Mouse (Mus musculus) limb, embryonic 10.5 days (tissue): Measurements from ENCODE around the gene Rsg1. TPM values are rescaled to one million over a fixed set of nuclear protein-coding genes. Genes with fewer than 3 reads are reported as not detected.
A peak's percentile ranks its signal among the peaks of the same experiment; 100 is the strongest.

Source experiments
- DNase-seq: peaks from one replicate; pipeline ENCODE4 v3.0.0-alpha.2; 2017; ENCODE audit warnings: low spot score
- H3K27ac ChIP-seq: fragments of 300-500 bp; sonication (generic); 2 replicates; pipeline ENCODE4 v1.5.1; 2016; ENCODE audit warnings: mild to moderate bottlenecking
- H3K27me3 ChIP-seq: fragments of 300-500 bp; sonication (generic); 2 replicates; pipeline ENCODE4 v1.6.1; 2016; ENCODE audit warnings: low read depth, mild to moderate bottlenecking; ENCODE audit not compliant: poor library complexity, severe bottlenecking
- H3K36me3 ChIP-seq: fragments of 300-500 bp; sonication (generic); 2 replicates; pipeline ENCODE4 v1.6.1; 2016; ENCODE audit warnings: mild to moderate bottlenecking, moderate library complexity
- H3K4me1 ChIP-seq: fragments of 300-500 bp; sonication (generic); 2 replicates; pipeline ENCODE4 v1.6.1; 2016
- H3K4me3 ChIP-seq: fragments of 300-500 bp; sonication (generic); 2 replicates; pipeline ENCODE4 v1.5.1; 2016; ENCODE audit warnings: mild to moderate bottlenecking, moderate library complexity
- H3K9me3 ChIP-seq: fragments of 300-500 bp; sonication (generic); replicated peaks from 2 replicates; pipeline ENCODE4 v1.6.1; 2016; ENCODE audit warnings: mild to moderate bottlenecking
- WGBS: fragments of 180-500 bp; shearing (Covaris S2); methylation state at CpG from one replicate; pipeline ENCODE4 v1.1.7; 2016; 5-methylcytosine and 5-hydroxymethylcytosine counted together
- polyA plus RNA-seq: library from polyadenylated mRNA; unstranded; fragments of >200 nt; fragmentation: Nextera tagmentation; extraction: Ambion mirVana; gene quantifications from 2 replicates; pipeline ENCODE4 v1.2.1, GENCODE M21; 2016

The Rsg1 gene
- polyA plus RNA-seq, 1 experiment from 2014 or later: 8.4 TPM

- WGBS: 92% methylated on average over 20 of the region's 20 CpGs
- Histone ChIP-seq H3K9me3 (no peaks in the 10 kb centered on the region), H3K4me1 (peaks cover 4% of the 10 kb centered on the region), H3K27ac (no peak overlapping the region), H3K36me3 (peaks cover 22% of the 10 kb centered on the region), H3K4me3 (no peak overlapping the region), H3K27me3 (no peaks in the 10 kb centered on the region)
- no peak for DNase-seq
These were observed 5.9 kb downstream of the Rsg1 start for GRCm38 (mm10) chr4:141219583-141220213.

GRCm38 (mm10) chr4:141221848-141222247 is 8.1 kb downstream of the Rsg1 start:
- H3K27me3 ChIP-seq: no peaks in the 10 kb centered on the region
- no peak overlapping the region for H3K4me3 ChIP-seq
- H3K27ac ChIP-seq: no peak overlapping the region
- H3K36me3 ChIP-seq: peaks cover 22% of the 10 kb centered on the region
- no peaks in the 10 kb centered on the region for H3K9me3 ChIP-seq
- DNase-seq: no peak
- H3K4me1 ChIP-seq: 0 out of 2 replicates have a peak, but pooled peaks cover 2% of the 10 kb centered on the region
- WGBS: 71% methylated on average over 2 of the region's 2 CpGs

GRCm38 (mm10) chr4:141222752-141223151 is 9.0 kb downstream of the Rsg1 start:
- no peaks in the 10 kb centered on the region for H3K9me3 ChIP-seq
- H3K27ac ChIP-seq: no peak overlapping the region
- H3K36me3 ChIP-seq: peaks cover 22% of the 10 kb centered on the region
- H3K4me1 ChIP-seq: 0 out of 2 replicates have a peak, but pooled peaks cover 2% of the 10 kb centered on the region
- DNase-seq: no peak
- no peaks in the 10 kb centered on the region for H3K27me3 ChIP-seq
- WGBS: 90% methylated on average over 5 of the region's 5 CpGs
- no peak overlapping the region for H3K4me3 ChIP-seq

GRCm38 (mm10) chr4:141228687-141229086 is 14.9 kb downstream of the Rsg1 start:
- Histone ChIP-seq H3K36me3 (no peaks in the 10 kb centered on the region), H3K27me3 (0 out of 2 replicates have a peak, but pooled peaks cover 7% of the 10 kb centered on the region), H3K4me1 (peaks cover 4% of the 10 kb centered on the region; the same call in 1 of the 2 replicates), H3K4me3 (no peak overlapping the region), H3K27ac (no peak overlapping the region), H3K9me3 (no peaks in the 10 kb centered on the region)
- WGBS: 88% methylated on average over 7 of the region's 7 CpGs
- no peak for DNase-seq

- no peaks in the 10 kb centered on the region for H3K9me3 ChIP-seq
- no peak for DNase-seq
- H3K27me3 ChIP-seq: peaks cover 36% of the 10 kb centered on the region
- H3K36me3 ChIP-seq: no peaks in the 10 kb centered on the region
- peaks cover 4% of the 10 kb centered on the region; the same call in 1 of the 2 replicates for H3K4me1 ChIP-seq
- 92% methylated on average over 4 of the region's 4 CpGs for WGBS
- H3K4me3 ChIP-seq: no peak overlapping the region
- no peak overlapping the region for H3K27ac ChIP-seq
These were observed 19.4 kb downstream of the Rsg1 start for GRCm38 (mm10) chr4:141233196-141233595.

GRCm38 (mm10) chr4:141235537-141236111 is 21.9 kb downstream of the Rsg1 start:
- Histone ChIP-seq H3K36me3 (no peaks in the 10 kb centered on the region), H3K27me3 (peaks cover 60% of the 10 kb centered on the region), H3K9me3 (no peaks in the 10 kb centered on the region), H3K4me1 (peaks cover 21% of the 10 kb centered on the region), H3K4me3 (no peak overlapping the region), H3K27ac (no peak overlapping the region)
- WGBS: 68% methylated on average over 6 of the region's 6 CpGs
- no peak for DNase-seq

- peaks cover 73% of the 10 kb centered on the region for H3K27me3 ChIP-seq
- H3K27ac ChIP-seq: no peak overlapping the region
- 81% methylated on average over 3 of the region's 3 CpGs for WGBS
- H3K9me3 ChIP-seq: no peaks in the 10 kb centered on the region
- H3K36me3 ChIP-seq: no peaks in the 10 kb centered on the region
- no peak overlapping the region for H3K4me3 ChIP-seq
- H3K4me1 ChIP-seq: peaks cover 27% of the 10 kb centered on the region
- no peak for DNase-seq
These were observed 23.1 kb downstream of the Rsg1 start for GRCm38 (mm10) chr4:141236856-141237255.

GRCm38 (mm10) chr4:141238492-141239387 is 25.0 kb downstream of the Rsg1 start:
- H3K4me1 ChIP-seq: peaks cover 43% of the 10 kb centered on the region
- 4% methylated on average over 20 of the region's 20 CpGs for WGBS
- H3K27ac ChIP-seq: no peak overlapping the region
- peaks cover 84% of the 10 kb centered on the region for H3K27me3 ChIP-seq
- no peaks in the 10 kb centered on the region for H3K9me3 ChIP-seq
- peak overlapping the region; percentile 49 for H3K4me3 ChIP-seq
- no peak for DNase-seq
- no peaks in the 10 kb centered on the region for H3K36me3 ChIP-seq

GRCm38 (mm10) chr4:141239388-141240125 is 25.8 kb downstream of the Rsg1 start, which contains the start of gene Arhgef19:
Gene Arhgef19, plus strand, starts transcription at chr4:141239499.
- WGBS: under 1% methylated on average over 31 of the region's 31 CpGs
- Histone ChIP-seq H3K9me3 (no peaks in the 10 kb centered on the region), H3K4me3 (peak within 1 kb of the TSS; percentile 49), H3K27me3 (peaks cover 92% of the 10 kb centered on the region), H3K36me3 (no peaks in the 10 kb centered on the region), H3K4me1 (peaks cover 44% of the 10 kb centered on the region), H3K27ac (no peak within 1 kb of the TSS)
- DNase-seq: peak; percentile 88

- Histone ChIP-seq H3K27ac (no peak overlapping the region), H3K27me3 (peaks cover 97% of the 10 kb centered on the region), H3K9me3 (no peaks in the 10 kb centered on the region), H3K36me3 (no peaks in the 10 kb centered on the region), H3K4me1 (peaks cover 51% of the 10 kb centered on the region), H3K4me3 (peak overlapping the region; percentile 24)
- peak; percentile 68 for DNase-seq
- under 1% methylated on average over 14 of the region's 14 CpGs for WGBS
These were observed 26.9 kb downstream of the Rsg1 start for GRCm38 (mm10) chr4:141240617-141241016.

GRCm38 (mm10) chr4:141241861-141242260 is 28.1 kb downstream of the Rsg1 start:
- H3K9me3 ChIP-seq: no peaks in the 10 kb centered on the region
- no peaks in the 10 kb centered on the region for H3K36me3 ChIP-seq
- no peak for DNase-seq
- no peak overlapping the region for H3K27ac ChIP-seq
- H3K27me3 ChIP-seq: peaks cover 100% of the 10 kb centered on the region
- peaks cover 61% of the 10 kb centered on the region for H3K4me1 ChIP-seq
- 23% methylated on average over 15 of the region's 15 CpGs for WGBS
- H3K4me3 ChIP-seq: peak overlapping the region; percentile 30; the same call in 1 of the 2 replicates

- peak; percentile 57 for DNase-seq
- 10% methylated on average over 11 of the region's 11 CpGs for WGBS
These were observed 29.0 kb downstream of the Rsg1 start for GRCm38 (mm10) chr4:141242651-141243241.

More at GRCm38 (mm10) chr4:141242651-141243241, 29.0 kb downstream of the Rsg1 start:
- no peaks in the 10 kb centered on the region for H3K9me3 ChIP-seq
- peak overlapping the region; percentile 30 for H3K4me3 ChIP-seq
- peaks cover 100% of the 10 kb centered on the region for H3K27me3 ChIP-seq
- no peaks in the 10 kb centered on the region for H3K36me3 ChIP-seq
- peaks cover 70% of the 10 kb centered on the region for H3K4me1 ChIP-seq
- peak overlapping the region; percentile 72 for H3K27ac ChIP-seq
